Mouse (Mus musculus): ENCODE measurements around the gene Rab12. TPM values are rescaled to one million over a fixed set of nuclear protein-coding genes. Genes with fewer than 3 reads are reported as not detected.

Gene Rab12
- 11.7 and 12.2 TPM in 2 replicates for polyA plus RNA-seq (2012; rRNA removed)

GRCm38 (mm10) chr17:66519554-66520553 is at the start of gene Rab12:
TSS of gene Rab12 (minus strand) at chr17:66519729.

GRCm38 (mm10) chr17:66449460-66450341 is 69.8 kb downstream of the Rab12 start, which contains the start of gene Mtcl1:
TSS of gene Mtcl1 (minus strand) at chr17:66449750.

Other genes with a start within 250 kb of the Rab12 start
- 0.06 and 0.13 TPM in 2 replicates for gene Mtcl1, start 70.0 kb downstream of the Rab12 start, polyA plus RNA-seq (2012; rRNA removed)
- 0.01 and 0.04 TPM in 2 replicates for gene Themis3, start 74.9 kb upstream of the Rab12 start, polyA plus RNA-seq (2012; rRNA removed)

Data from liver, embryonic 18 days (tissue).